Mouse (Mus musculus): ENCODE results near the gene Gps2. TPM values are rescaled to one million over a fixed set of nuclear protein-coding genes. Genes with fewer than 3 reads are reported as not detected.

The Gps2 gene
- total and polyA plus RNA-seq, 3 experiments, result 78.0 to 113 TPM; not detected in 1

GRCm38 (mm10) chr11:69867335-69867734 lies 46.4 kb upstream of the Gps2 start:
- Histone ChIP-seq H3K27ac (ENCODE audit: control insufficient read depth, low read depth, low read length) (no peak overlapping the region), H3K4me3 (ENCODE audit: control insufficient read depth in 1 of 2, insufficient read depth in 1 of 2, low read depth in 2 of 2, low read length in 2 of 2) (no peak overlapping the region), H3K27me3 (ENCODE audit: control insufficient read depth in 1 of 2, insufficient read depth in 2 of 2, low read length in 2 of 2) (no peaks in the 10 kb centered on the region; a peak in 1 of 4 replicates), H3K79me2 (ENCODE audit: control insufficient read depth, insufficient read depth, low read length, poor library complexity) (no peaks in the 10 kb centered on the region), H3K9ac (ENCODE audit: control insufficient read depth, low read depth, low read length, poor library complexity, severe bottlenecking) (no peak overlapping the region), H3K36me3 (ENCODE audit: control insufficient read depth in 1 of 2, insufficient read depth in 2 of 2, low read length in 2 of 2) (peaks cover 0 to 4% of the 10 kb centered on the region in 2 experiments; a peak in 1 of 4 replicates), H3K4me1 (ENCODE audit: control insufficient read depth in 1 of 2, insufficient read depth in 2 of 2, low read length in 2 of 2) (peaks cover 2 to 17% of the 10 kb centered on the region in 2 experiments), H3K9me3 (replicated peaks; ENCODE audit: insufficient read depth, low read length) (no peaks in the 10 kb centered on the region)
- TF ChIP-seq KAT2A (conservative IDR thresholded peaks at IDR 0.05; ENCODE audit: low read depth, low read length) (no peak), TBP (IDR thresholded peaks at IDR 0.05; ENCODE audit: low read depth, low read length) (no peak), MAX (IDR thresholded peaks at IDR 0.05; ENCODE audit: low read length) (no peak), UBTF (IDR thresholded peaks at IDR 0.05; ENCODE audit: borderline replicate concordance, insufficient read depth, low read depth, low read length) (no peak), MXI1 (IDR thresholded peaks at IDR 0.05; ENCODE audit: low read depth, low read length) (no peak), EP300 (IDR thresholded peaks at IDR 0.05; ENCODE audit: low read depth in 1 of 2, low read length in 2 of 2) (peak; percentile 59 to 63; a peak in 3 of 4 replicates), ZKSCAN1 (IDR thresholded peaks at IDR 0.05; ENCODE audit: low read depth, low read length) (no peak), ZNF384 (IDR thresholded peaks at IDR 0.05; ENCODE audit: low read depth, low read length) (no peak), POLR2A (IDR thresholded peaks at IDR 0.05; ENCODE audit: control insufficient read depth in 1 of 2, insufficient read depth in 1 of 2, low read depth in 1 of 2, low read length in 2 of 2, poor library complexity in 1 of 2) (no peak), TCF12 (IDR thresholded peaks at IDR 0.05; ENCODE audit: low read depth, low read length) (peak; percentile 61), NELFE (IDR thresholded peaks at IDR 0.05; ENCODE audit: low read depth, low read length) (no peak), GABPA (IDR thresholded peaks at IDR 0.05; ENCODE audit: low read depth, low read length) (no peak), MAZ (IDR thresholded peaks at IDR 0.05; ENCODE audit: low read depth, low read length) (no peak), SIN3A (IDR thresholded peaks at IDR 0.05; ENCODE audit: low read length) (no peak), HCFC1 (IDR thresholded peaks at IDR 0.05; ENCODE audit: low read depth, low read length) (no peak), TAL1 (IDR thresholded peaks at IDR 0.05; ENCODE audit: low read length) (no peak), POLR2AphosphoS2 (IDR thresholded peaks at IDR 0.05; ENCODE audit: low read length) (no peak), ZC3H11A (IDR thresholded peaks at IDR 0.05; ENCODE audit: low read depth, low read length) (no peak), RAD21 (IDR thresholded peaks at IDR 0.05; ENCODE audit: low read depth, low read length) (no peak), CHD2 (IDR thresholded peaks at IDR 0.05; ENCODE audit: low read length) (no peak), POLR2AphosphoS5 (IDR thresholded peaks at IDR 0.05; ENCODE audit: borderline replicate concordance, low read depth, low read length) (no peak), BHLHE40 (IDR thresholded peaks at IDR 0.05; ENCODE audit: borderline replicate concordance, low read depth, low read length) (no peak), NRF1 (IDR thresholded peaks at IDR 0.05; ENCODE audit: insufficient read depth, low read depth, low read length, poor library complexity, severe bottlenecking) (no peak), MYC (IDR thresholded peaks at IDR 0.05; ENCODE audit: low read depth, low read length) (no peak), GATA1 (IDR thresholded peaks at IDR 0.05; ENCODE audit: low read depth, low read length) (peak; percentile 74), MAFK (IDR thresholded peaks at IDR 0.05; ENCODE audit: borderline replicate concordance, low read depth, low read length) (no peak), ELF1 (IDR thresholded peaks at IDR 0.05; ENCODE audit: low read depth, low read length) (no peak), RCOR1 (IDR thresholded peaks at IDR 0.05; ENCODE audit: low read depth, low read length) (peak; percentile 64; the same call in 1 of the 2 replicates), USF1 (IDR thresholded peaks at IDR 0.05; ENCODE audit: low read depth, low read length) (no peak), MEF2A (IDR thresholded peaks at IDR 0.05; ENCODE audit: extremely low read depth, insufficient replicate concordance, low read depth, low read length, poor library complexity, severe bottlenecking) (no peak), E2F4 (IDR thresholded peaks at IDR 0.05; ENCODE audit: borderline replicate concordance, low read depth, low read length) (no peak), USF2 (IDR thresholded peaks at IDR 0.05; ENCODE audit: borderline replicate concordance in 1 of 2, insufficient read depth in 1 of 2, low read depth in 1 of 2, low read length in 2 of 2) (no peak), JUND (IDR thresholded peaks at IDR 0.05; ENCODE audit: low read depth, low read length) (no peak), MYB (IDR thresholded peaks at IDR 0.05; ENCODE audit: low read depth, low read length) (no peak)
- DNase-seq (ENCODE audit: low read depth, low spot score), result peak; percentile 41

Measured in MEL (cell line).